ENCODE assay signal across 9 mouse cellular contexts in genomic region chr15:103086672-103087069, GRCm38 (mm10).
DNase-seq lines count a peak whose midpoint lies in the region; ATAC-seq lines count a peak whose summit lies in the region.
"Had no signal": no experiment of that assay in that cellular context is flagged by ENCODE, and none has a peak within 500 bp of the region (broad histone marks: within the 10 kb centered on the region; RNA-seq: fewer than 3 reads in every experiment).

No protein-coding gene starts in this region.

- peak overlapping the region; percentile 91 for H3K27ac ChIP-seq in neural tube, embryonic 11.5 days (ENCODE audit: low read depth, low read length)
- no peak overlapping the region for H3K27ac ChIP-seq in liver, embryonic 13.5 days

- no peaks in the 10 kb centered on the region for H3K9me3 ChIP-seq in neural tube, embryonic 11.5 days (ENCODE audit: control insufficient read depth, low read length)
- H3K9me3 ChIP-seq in liver, embryonic 13.5 days (replicated peaks), result no peaks in the 10 kb centered on the region

- ATAC-seq in neural tube, embryonic 11.5 days (ENCODE audit: insufficient read depth, low FRiP score, low TSS enrichment), result peak; percentile 10; the same call in 1 of the 2 replicates
- no peak for ATAC-seq in liver, embryonic 13.5 days (ENCODE audit: low read depth)

- WGBS in neural tube, embryonic 11.5 days, result 32% methylated on average over 15 of the region's 15 CpGs
- WGBS in liver, embryonic 13.5 days (ENCODE audit: insufficient replicate concordance), result 15% methylated on average over 15 of the region's 15 CpGs

- peak overlapping the region; percentile 52 for H3K4me2 ChIP-seq in neural tube, embryonic 11.5 days (ENCODE audit: low read depth)
- H3K4me2 ChIP-seq in liver, embryonic 13.5 days, result peak overlapping the region; percentile 48

- peaks cover 35% of the 10 kb centered on the region for H3K4me1 ChIP-seq in neural tube, embryonic 11.5 days (ENCODE audit: control insufficient read depth, insufficient read depth, low read length)
- peaks cover 28% of the 10 kb centered on the region for H3K4me1 ChIP-seq in liver, embryonic 13.5 days (replicated peaks)

- peak overlapping the region; percentile 30; the same call in 1 of the 2 replicates for H3K4me3 ChIP-seq in neural tube, embryonic 11.5 days (ENCODE audit: low read depth, low read length)
- H3K4me3 ChIP-seq in liver, embryonic 13.5 days (replicated peaks), result peak overlapping the region; percentile 18; the same call in 1 of the 2 replicates

- no peaks in the 10 kb centered on the region; the same call in 1 of the 2 replicates for H3K36me3 ChIP-seq in neural tube, embryonic 11.5 days (ENCODE audit: control insufficient read depth, insufficient read depth, low read length)
- H3K36me3 ChIP-seq in liver, embryonic 13.5 days, result no peaks in the 10 kb centered on the region

- DNase-seq in gastrocnemius, postnatal 10 days, result peak; percentile 12
- DNase-seq in gastrocnemius, adult 8-10 months (ENCODE audit: low spot score in 2 of 2), result no peak
- DNase-seq in neural tube, embryonic 11.5 days (ENCODE audit: low spot score), result no peak
- DNase-seq in neural tube, embryonic 10.5 days (ENCODE audit: extremely low spot score, low spot score), result no peak
- no peak for DNase-seq in liver, embryonic 13.5 days
- no peak for DNase-seq in urinary bladder, postnatal 25 days (ENCODE audit: low spot score)
- DNase-seq in cerebellum, adult 11 months, result no peak
- no peak for DNase-seq in layer of hippocampus, adult 8-10 months (ENCODE audit: low spot score in 2 of 2)
- DNase-seq: thymus, adult 2 months had no signal

- peak overlapping the region; percentile 66 for H3K9ac ChIP-seq in neural tube, embryonic 11.5 days (ENCODE audit: low read length)
- H3K9ac ChIP-seq in liver, embryonic 13.5 days, result no peak overlapping the region

- H3K27me3 ChIP-seq in neural tube, embryonic 11.5 days (ENCODE audit: control insufficient read depth, insufficient read depth, low read length), result no peaks in the 10 kb centered on the region
- peaks cover 99% of the 10 kb centered on the region for H3K27me3 ChIP-seq in liver, embryonic 13.5 days
